Mouse (Mus musculus): ENCODE measurements around the gene Pdcd1lg2.

GRCm38 (mm10) chr19:29391279-29391678, 19.4 kb upstream of the Pdcd1lg2 start:
- TF ChIP-seq POLR2A (IDR thresholded peaks at IDR 0.05; ENCODE audit: borderline replicate concordance, low read depth, low read length) (no peak), CTCF (IDR thresholded peaks at IDR 0.05; ENCODE audit: low read depth, low read length) (no peak)

Data from bone marrow macrophage, adult 2 months (primary cell).